13 mouse cellular contexts compared by ENCODE assay signal in genomic region chr9:96573252-96573651, GRCm38 (mm10). TPM values are rescaled to one million over a fixed set of nuclear protein-coding genes. Genes with fewer than 3 reads are reported as not detected.
A peak's percentile ranks its signal among the peaks of the same experiment; 100 is the strongest.
DNase-seq lines count a peak whose midpoint lies in the region; ATAC-seq and TF ChIP-seq lines count a peak whose summit lies in the region.
"Had no signal": no experiment of that assay in that cellular context is flagged by ENCODE, and none has a peak within 500 bp of the region (broad histone marks: within the 10 kb centered on the region; RNA-seq: fewer than 3 reads in every experiment).

No protein-coding gene starts in this region.

- no peaks in the 10 kb centered on the region for H3K4me1 ChIP-seq in heart, postnatal 0 days (ENCODE audit: control insufficient read depth, insufficient read depth)
- H3K4me1 ChIP-seq in midbrain, embryonic 11.5 days (ENCODE audit: control insufficient read depth, insufficient read depth, low read length) = no peaks in the 10 kb centered on the region
- H3K4me1 ChIP-seq in midbrain, embryonic 16.5 days (ENCODE audit: control insufficient read depth, insufficient read depth, low read length) = no peaks in the 10 kb centered on the region
- H3K4me1 ChIP-seq: embryonic facial prominence, embryonic 13.5 days; neural tube, embryonic 13.5 days had no signal

- H3K9me3 ChIP-seq in heart, postnatal 0 days (replicated peaks; ENCODE audit: control insufficient read depth, low read length) = no peaks in the 10 kb centered on the region
- H3K9me3 ChIP-seq in midbrain, embryonic 11.5 days (ENCODE audit: control insufficient read depth, low read length) = no peaks in the 10 kb centered on the region
- no peaks in the 10 kb centered on the region for H3K9me3 ChIP-seq in midbrain, embryonic 16.5 days (replicated peaks; ENCODE audit: control insufficient read depth, low read length, poor library complexity, severe bottlenecking)
- H3K9me3 ChIP-seq: embryonic facial prominence, embryonic 13.5 days; limb, embryonic 15.5 days; neural tube, embryonic 13.5 days had no signal

- peak; percentile 49 for DNase-seq in heart, postnatal 0 days (ENCODE audit: low spot score)
- no peak for DNase-seq in heart, adult 11 months
- peak; percentile 45 for DNase-seq in midbrain, embryonic 11.5 days (ENCODE audit: low spot score, missing footprints)
- peak; percentile 53 for DNase-seq in brain, adult 2 months (ENCODE audit: low read depth, low spot score)
- DNase-seq in retina, postnatal 7 days (ENCODE audit: low read depth, low spot score) = peak; percentile 31
- no peak for DNase-seq in adrenal gland, postnatal 4 days (ENCODE audit: low spot score in 2 of 2)
- no peak for DNase-seq in adrenal gland, postnatal 10 days

- 8% methylated on average over 1 of the region's 1 CpGs for WGBS in heart, postnatal 0 days
- WGBS in midbrain, embryonic 11.5 days = 21% methylated on average over 1 of the region's 1 CpGs
- WGBS in midbrain, embryonic 16.5 days = 0% methylated on average over 1 of the region's 1 CpGs

- H3K4me3 ChIP-seq in heart, postnatal 0 days (ENCODE audit: low read depth, low read length) = no peak overlapping the region
- H3K4me3 ChIP-seq in midbrain, embryonic 11.5 days (ENCODE audit: low read depth, low read length) = no peak overlapping the region
- H3K4me3 ChIP-seq in midbrain, embryonic 16.5 days (ENCODE audit: low read depth, low read length) = no peak overlapping the region
- H3K4me3 ChIP-seq: embryonic facial prominence, embryonic 13.5 days; limb, embryonic 15.5 days; neural tube, embryonic 13.5 days had no signal

- H3K27ac ChIP-seq in heart, postnatal 0 days (ENCODE audit: low read depth) = no peak overlapping the region
- no peak overlapping the region for H3K27ac ChIP-seq in midbrain, embryonic 11.5 days (ENCODE audit: low read depth, low read length)
- no peak overlapping the region for H3K27ac ChIP-seq in midbrain, embryonic 16.5 days (ENCODE audit: low read length)
- H3K27ac ChIP-seq: embryonic facial prominence, embryonic 13.5 days; limb, embryonic 15.5 days; neural tube, embryonic 13.5 days had no signal

- TF ChIP-seq EP300 in heart, postnatal 0 days (IDR thresholded peaks at IDR 0.05; ENCODE audit: low read depth) = no peak

- ATAC-seq in heart, postnatal 0 days (ENCODE audit: insufficient read depth, low read depth) = no peak
- ATAC-seq in midbrain, embryonic 11.5 days (ENCODE audit: low FRiP score) = no peak
- no peak for ATAC-seq in midbrain, embryonic 16.5 days

- no peaks in the 10 kb centered on the region for H3K27me3 ChIP-seq in heart, postnatal 0 days (ENCODE audit: control insufficient read depth, insufficient read depth, low read length)
- no peaks in the 10 kb centered on the region for H3K27me3 ChIP-seq in midbrain, embryonic 11.5 days (ENCODE audit: control insufficient read depth, insufficient read depth, low read length)
- H3K27me3 ChIP-seq in midbrain, embryonic 16.5 days (ENCODE audit: control insufficient read depth, insufficient read depth, low read depth, low read length) = no peaks in the 10 kb centered on the region
- H3K27me3 ChIP-seq: embryonic facial prominence, embryonic 13.5 days; limb, embryonic 15.5 days; neural tube, embryonic 13.5 days had no signal

- peak; percentile 89 for TF ChIP-seq CTCF in heart, postnatal 0 days (IDR thresholded peaks at IDR 0.05; ENCODE audit: low read depth)

- no peak overlapping the region for H3K9ac ChIP-seq in heart, postnatal 0 days (replicated peaks; ENCODE audit: low read depth, low read length)
- H3K9ac ChIP-seq in midbrain, embryonic 11.5 days (ENCODE audit: low read length) = no peak overlapping the region
- no peak overlapping the region for H3K9ac ChIP-seq in midbrain, embryonic 16.5 days (ENCODE audit: low read depth, low read length)
- H3K9ac ChIP-seq: embryonic facial prominence, embryonic 13.5 days; limb, embryonic 15.5 days; neural tube, embryonic 13.5 days had no signal

- H3K36me3 ChIP-seq in heart, postnatal 0 days (replicated peaks; ENCODE audit: control insufficient read depth, insufficient read depth, low read length) = peaks cover 32% of the 10 kb centered on the region
- H3K36me3 ChIP-seq in midbrain, embryonic 11.5 days (ENCODE audit: control insufficient read depth, insufficient read depth, low read length) = no peaks in the 10 kb centered on the region
- peaks cover 5% of the 10 kb centered on the region for H3K36me3 ChIP-seq in midbrain, embryonic 16.5 days (ENCODE audit: control insufficient read depth, insufficient read depth, low read length)

- no peak overlapping the region for H3K4me2 ChIP-seq in heart, postnatal 0 days (ENCODE audit: low read depth, low read length)
- no peak overlapping the region for H3K4me2 ChIP-seq in midbrain, embryonic 11.5 days
- H3K4me2 ChIP-seq in midbrain, embryonic 16.5 days (ENCODE audit: low read length) = no peak overlapping the region
- H3K4me2 ChIP-seq: embryonic facial prominence, embryonic 13.5 days; limb, embryonic 15.5 days; neural tube, embryonic 13.5 days had no signal

RNA-seq across cellular contexts. Expression of gene Gm28729, which starts 48.2 kb away (rescaled TPM):
- total RNA-seq in heart, postnatal 0 days (2014; rRNA removed; ENCODE audit: low replicate concordance) = not detected in 2 replicates
- 0.07 TPM in 1 of 2 replicates, not detected in the other for polyA plus RNA-seq in heart, postnatal 0 days (2015; fragmentation: Nextera tagmentation; extraction: Ambion mirVana)
- polyA plus RNA-seq in midbrain, embryonic 11.5 days (2014; fragmentation: Nextera tagmentation; extraction: Ambion mirVana) = not detected in 2 replicates
- polyA plus RNA-seq in midbrain, embryonic 16.5 days (2015; fragmentation: Nextera tagmentation; extraction: Ambion mirVana) = 0.17 and 0.48 TPM in 2 replicates
- not detected for total RNA-seq in adrenal gland, postnatal 4 days (2021)
- total RNA-seq in adrenal gland, postnatal 10 days (2021) = under 1 TPM in 1 of 2 experiments, not detected in 1; 0.15 TPM
- polyA plus RNA-seq: embryonic facial prominence, embryonic 13.5 days; kidney, embryonic 16.5 days; neural tube, embryonic 13.5 days; stomach, embryonic 16.5 days had no signal

RNA-seq across cellular contexts. Expression of gene Rasa2, which starts 58.2 kb away (rescaled TPM):
- total RNA-seq in heart, postnatal 0 days (2014; rRNA removed; ENCODE audit: low replicate concordance) = 4.6 and 38.9 TPM in 2 replicates
- 6.9 and 8.0 TPM in 2 replicates for polyA plus RNA-seq in heart, postnatal 0 days (2015; fragmentation: Nextera tagmentation; extraction: Ambion mirVana)
- 14.0 and 15.1 TPM in 2 replicates for polyA plus RNA-seq in midbrain, embryonic 11.5 days (2014; fragmentation: Nextera tagmentation; extraction: Ambion mirVana)
- 18.2 and 19.2 TPM in 2 replicates for polyA plus RNA-seq in midbrain, embryonic 16.5 days (2015; fragmentation: Nextera tagmentation; extraction: Ambion mirVana)
- 10 to 100 TPM; 17.5 to 21.2 TPM for total RNA-seq in adrenal gland, postnatal 4 days (2021)
- total RNA-seq in adrenal gland, postnatal 10 days (2021) = 10 to 100 TPM; 10.7 to 11.9 TPM

Comparison
In these comparisons a context has a peak if more than half of its experiments do, and no peak if none do; other contexts are left out.
1. DNase-seq: peak in heart, postnatal 0 days (single experiment), midbrain, embryonic 11.5 days (single experiment), brain, adult 2 months (single experiment) and retina, postnatal 7 days (single experiment); none in heart, adult 11 months (single experiment), adrenal gland, postnatal 4 days (0 of 2) and adrenal gland, postnatal 10 days (single experiment).